Mouse (Mus musculus) adrenal gland, adult 2 months (tissue): ENCODE results near the gene Tnrc6a. TPM values are rescaled to one million over a fixed set of nuclear protein-coding genes. Genes with fewer than 3 reads are reported as not detected.

ENCODE experiments used
- DNase-seq: peaks from one replicate; pipeline ENCODE4 v3.0.0; 2021
- polyA plus RNA-seq: library from polyadenylated mRNA; depleted of rRNA; stranded (reverse); fragments of >200 nt; gene quantifications from 2 replicates; pipeline ENCODE4 v1.2.3, GENCODE M21; 2012
- total RNA-seq, 2 experiments: library from RNA; stranded (reverse); gene quantifications; 2 replicates each; pipeline ENCODE4 v1.2.3; 2021

The Tnrc6a gene
- total and polyA plus RNA-seq, 3 experiments, result 29.6 to 59.4 (median 42.4) TPM

DNA sequence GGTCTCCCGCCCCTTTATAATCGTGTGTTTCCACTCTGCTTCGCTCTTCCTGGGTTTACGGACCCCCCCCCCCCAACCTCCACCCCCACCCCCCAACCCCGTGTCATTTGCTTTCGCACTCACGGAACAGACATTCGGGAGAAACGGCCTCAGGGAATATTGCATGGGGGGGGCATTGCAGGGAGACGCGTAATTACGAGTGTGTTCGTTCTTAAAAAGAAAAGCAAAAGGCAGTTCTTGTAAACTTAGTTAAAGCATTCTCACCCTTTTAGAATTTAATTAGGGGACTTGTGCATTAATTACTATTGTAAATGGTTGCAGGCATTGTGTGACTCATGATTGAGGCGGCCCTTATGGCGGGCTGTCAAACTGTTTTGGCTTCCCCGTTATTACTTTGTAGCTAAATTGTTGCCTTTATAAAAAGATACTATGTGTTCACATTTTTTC is 1.1 kb downstream of the Tnrc6a start:
- DNase-seq, result no peak

DNA sequence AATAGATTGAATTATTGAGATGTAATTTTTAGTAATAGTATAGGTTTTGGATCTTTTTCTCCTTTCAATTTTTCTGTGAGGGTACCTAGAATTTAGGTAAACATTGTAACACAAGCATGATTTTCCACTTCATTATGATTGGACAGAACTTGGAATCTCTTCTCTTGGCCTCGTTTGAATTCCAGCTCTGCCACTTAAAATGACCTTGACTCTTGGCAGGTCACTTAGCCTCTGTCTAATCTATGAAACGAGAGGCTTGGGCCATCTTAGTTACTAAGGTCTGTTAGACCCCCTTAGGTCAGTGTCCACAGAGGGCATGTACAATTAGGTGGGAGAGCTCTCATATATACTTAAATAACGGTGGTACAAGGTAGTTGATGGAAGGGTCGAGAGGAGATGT is 2.4 kb downstream of the Tnrc6a start:
- no peak for DNase-seq

DNA sequence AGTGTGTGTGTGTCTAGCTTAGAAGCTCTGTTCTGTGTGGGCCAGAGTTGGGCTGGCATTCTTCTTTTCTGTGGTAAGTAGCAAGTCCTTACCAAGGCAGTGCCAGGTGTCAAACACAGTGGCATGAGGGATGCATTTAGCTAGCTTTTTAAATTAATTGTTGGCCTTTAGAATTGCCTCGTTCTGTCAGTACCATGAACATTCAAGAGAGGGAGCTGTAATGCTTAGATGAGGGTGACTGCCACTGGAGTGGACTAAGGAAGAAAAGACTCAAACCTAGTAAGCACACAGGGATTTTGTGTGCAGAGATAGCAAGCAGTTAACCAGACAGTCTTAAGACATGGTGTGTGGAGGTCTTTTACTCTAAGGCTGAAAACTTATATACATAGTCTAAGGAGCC is 3.6 kb downstream of the Tnrc6a start:
- DNase-seq, result no peak

DNA sequence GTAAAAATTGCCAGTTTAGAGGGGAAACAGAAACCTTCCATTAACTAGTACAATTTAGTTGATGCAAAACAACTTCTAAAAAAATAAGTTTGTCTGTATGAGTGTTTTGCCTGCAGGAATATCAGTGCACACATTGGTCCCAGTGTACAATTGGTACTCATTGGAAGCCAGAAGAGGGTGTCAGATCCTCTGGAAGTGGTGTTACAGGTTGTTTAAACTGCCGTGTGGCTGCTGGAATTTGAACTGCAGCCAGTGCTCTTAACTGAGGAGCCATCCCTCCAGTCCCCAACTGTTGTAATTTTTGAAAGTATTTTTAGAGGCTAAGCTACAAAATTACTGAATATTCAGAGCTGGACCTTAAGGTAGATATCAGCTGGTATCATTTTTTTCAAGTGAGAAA is 4.3 kb downstream of the Tnrc6a start:
- no peak for DNase-seq

DNA sequence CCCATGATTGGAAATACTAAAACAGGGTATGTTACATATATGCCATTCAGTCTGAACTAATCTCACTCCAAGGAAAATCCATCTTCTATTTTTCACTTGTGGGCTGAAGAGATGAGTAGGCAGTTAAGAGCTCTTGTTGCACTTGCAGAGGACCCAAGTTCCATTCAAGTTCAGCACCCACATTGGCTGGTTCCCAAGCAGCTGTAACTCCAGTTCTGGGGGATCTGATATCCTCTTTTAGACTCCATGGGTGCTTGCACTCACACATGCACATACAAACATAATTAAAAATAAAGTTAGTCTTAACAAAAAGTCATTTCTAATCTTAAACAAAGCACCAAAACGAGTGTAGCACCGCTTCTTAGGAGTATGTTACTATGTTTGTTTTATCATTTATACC is 5.4 kb downstream of the Tnrc6a start:
- DNase-seq, result no peak

DNA sequence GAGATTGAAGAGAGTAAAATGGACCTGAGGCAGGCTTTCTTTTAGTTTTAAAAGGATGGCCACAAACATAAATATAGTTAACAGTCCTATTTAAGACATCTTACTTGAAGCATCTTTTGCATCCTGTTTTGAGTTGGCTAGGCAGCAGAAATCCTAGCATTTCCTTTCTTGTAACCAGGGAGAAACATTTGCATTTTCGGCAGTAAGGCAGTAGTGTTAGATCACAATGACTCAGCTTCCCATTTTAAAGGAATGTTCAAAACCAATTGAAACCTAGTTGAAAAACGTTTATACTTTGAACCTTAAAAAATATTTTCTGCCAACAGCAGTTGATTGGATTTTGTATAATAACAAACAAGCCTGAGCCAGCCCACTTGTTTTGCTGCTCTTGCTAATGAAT is 6.5 kb downstream of the Tnrc6a start:
- DNase-seq, result no peak

DNA sequence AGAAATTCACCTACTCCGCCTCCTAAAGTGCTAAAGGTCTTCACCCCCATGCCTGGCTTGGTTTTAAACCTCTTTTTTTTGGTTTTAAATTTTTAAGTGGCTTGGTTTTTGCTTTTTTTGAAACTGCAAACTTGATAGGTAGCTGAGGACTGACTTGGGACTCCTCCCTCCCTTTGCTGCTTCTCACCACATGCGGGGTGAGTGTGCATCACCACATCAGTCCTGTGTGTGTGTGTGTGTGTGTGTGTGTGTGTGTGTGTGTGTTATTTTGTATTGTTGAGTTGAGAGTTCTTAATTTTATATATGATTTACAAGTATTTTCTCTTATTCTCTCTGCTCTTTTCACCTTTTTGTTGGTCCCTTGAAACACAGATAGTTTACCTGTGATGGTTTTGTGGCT is 8.7 kb downstream of the Tnrc6a start:
- DNase-seq, result no peak

DNA sequence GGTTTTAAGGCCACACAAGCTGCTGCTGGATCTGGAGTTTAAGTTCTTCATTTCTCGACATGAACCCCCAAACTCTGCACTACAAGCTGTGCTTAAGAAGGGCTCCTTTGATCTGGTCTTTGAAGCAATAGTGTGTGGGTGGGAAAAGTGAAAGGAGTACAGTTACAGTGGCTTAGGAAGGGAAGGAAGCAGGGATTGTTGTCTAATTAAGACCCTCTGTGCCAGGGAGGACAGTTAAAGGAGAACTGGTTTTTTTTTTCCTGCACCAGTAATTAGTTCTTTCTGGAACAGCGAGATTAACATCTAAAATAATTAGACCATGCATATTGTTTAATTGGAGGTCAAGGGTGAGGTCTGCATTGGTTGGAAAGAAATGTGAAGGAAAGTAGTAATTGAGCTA is 11.2 kb downstream of the Tnrc6a start:
- DNase-seq, result no peak

DNA sequence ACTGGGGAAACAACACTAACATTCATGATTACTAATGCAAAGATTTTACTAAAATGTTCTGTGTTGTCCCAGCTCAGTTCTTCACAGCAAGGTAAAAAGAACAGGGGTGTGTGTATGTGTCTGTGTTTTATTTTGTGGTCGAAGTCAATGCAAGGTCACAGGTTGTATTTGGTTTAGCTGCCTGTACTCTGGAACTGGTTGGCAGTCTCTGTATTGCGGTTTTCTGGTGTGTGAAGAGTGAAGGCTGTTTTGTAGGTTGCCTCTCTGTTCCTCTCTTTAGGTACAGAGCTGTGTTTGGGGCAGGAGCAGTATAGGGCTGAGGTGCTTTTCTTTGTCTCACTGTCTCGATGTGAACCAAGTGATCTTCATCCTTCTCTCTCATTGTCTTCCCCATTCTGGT is 12.0 kb downstream of the Tnrc6a start:
- DNase-seq, result no peak

DNA sequence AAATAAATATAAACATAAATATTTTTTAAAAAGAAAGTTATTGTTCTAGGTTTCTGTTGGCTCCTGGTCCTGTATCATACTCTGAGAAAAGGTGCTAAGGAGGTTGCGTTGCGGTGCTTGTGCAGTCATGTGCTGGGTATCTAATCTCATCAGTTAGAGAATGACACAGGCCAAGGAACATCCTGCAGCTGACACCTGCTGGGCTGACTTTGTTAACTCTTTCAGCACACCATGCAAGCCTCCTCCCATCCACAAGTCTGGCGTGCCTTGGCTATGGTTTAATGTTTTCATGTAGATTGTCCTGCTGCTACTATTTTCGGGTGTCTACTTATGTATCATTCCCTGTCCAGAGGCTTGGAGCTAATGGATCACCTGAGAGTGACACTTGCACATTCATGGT is 14.3 kb downstream of the Tnrc6a start:
- no peak for DNase-seq

DNA sequence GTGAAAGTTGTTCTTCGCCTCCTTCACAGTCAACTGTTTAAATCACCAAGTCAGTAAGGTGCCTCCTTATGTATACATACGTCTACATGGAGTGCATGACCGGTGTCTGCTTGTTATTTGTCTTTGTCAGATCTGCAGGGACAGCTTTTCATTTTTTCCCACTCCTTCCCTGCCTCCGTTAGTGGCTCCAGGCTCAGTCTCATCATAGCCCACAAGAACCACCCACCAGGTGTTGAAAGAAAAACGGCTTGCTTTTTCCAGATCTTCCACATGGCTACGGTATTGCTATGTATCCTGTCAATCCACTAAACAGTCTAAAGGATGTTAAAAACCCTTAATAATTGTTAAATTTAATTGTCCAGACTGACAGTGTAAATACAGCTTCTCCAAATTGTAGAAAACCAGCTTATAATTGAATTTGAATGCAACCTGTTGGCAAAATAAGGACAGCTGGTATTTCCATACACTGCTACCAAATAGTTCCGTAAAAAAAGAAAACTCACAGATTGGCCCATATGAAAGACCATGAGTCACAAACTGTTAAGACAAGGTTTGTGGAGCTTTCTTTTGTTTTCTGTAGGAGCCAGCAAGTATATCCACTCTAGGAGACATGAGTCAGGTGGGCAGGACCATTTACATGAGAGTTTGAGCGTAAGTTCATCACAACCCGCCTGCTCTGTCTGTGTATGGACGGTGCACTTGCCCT is 22.6 kb downstream of the Tnrc6a start:
- DNase-seq, result no peak

DNA sequence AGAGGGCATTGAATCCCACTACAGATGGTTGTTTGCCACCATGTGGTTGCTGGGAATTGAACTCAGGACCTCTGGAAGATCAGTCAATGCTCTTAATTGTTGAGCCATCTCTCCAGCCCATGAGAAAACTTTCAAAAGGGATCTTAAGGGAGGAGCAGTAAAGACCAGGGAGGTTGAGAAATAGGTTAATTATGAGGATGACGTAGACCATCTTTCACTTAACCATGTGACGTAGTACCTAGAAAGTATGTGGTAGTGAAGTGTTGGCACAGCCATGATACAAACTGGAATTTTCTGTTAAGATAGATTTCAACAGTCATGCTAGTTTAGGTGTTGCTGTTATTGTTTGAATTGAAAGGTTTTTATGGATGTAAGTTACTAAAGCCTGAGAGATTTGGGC is 24.1 kb downstream of the Tnrc6a start:
- no peak for DNase-seq

DNA sequence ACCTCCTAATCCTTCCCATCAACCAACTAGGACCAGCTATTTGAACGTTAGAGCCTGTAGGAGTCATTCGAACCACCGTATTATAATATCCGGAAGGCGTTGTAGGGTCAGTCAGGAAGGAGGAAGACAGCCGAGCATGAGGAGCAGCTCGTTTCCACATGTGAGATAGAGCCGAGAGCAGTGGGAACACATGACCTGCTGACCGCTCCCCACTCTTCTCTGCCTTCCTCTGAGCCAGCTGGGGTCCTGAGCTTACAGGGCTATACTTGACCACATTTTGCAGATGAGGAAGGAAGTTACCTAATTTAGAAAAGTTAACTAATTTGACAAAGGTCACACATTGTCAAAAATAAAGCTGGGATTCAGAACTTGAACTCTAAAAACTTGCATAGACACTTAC is 25.2 kb downstream of the Tnrc6a start:
- no peak for DNase-seq

DNA sequence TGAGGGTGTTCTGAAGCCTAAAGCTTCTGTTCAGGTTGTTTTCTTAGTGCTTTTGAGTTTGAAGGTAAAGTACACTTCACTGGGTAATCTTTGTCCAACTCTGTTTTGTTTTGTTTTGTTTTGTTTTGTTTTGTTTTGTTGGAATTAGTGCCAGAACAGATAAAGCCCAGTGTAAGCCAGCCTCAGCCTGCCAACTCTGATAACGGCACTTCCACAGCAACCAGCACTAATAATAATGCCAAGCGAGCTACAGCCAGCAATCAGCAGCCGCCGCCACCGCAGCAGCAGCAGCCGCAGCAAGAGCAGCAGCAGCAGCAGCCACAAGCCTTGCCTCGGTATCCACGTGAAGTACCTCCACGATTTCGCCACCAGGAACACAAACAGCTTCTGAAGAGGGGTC is 38.7 kb downstream of the Tnrc6a start:
- no peak for DNase-seq

DNA sequence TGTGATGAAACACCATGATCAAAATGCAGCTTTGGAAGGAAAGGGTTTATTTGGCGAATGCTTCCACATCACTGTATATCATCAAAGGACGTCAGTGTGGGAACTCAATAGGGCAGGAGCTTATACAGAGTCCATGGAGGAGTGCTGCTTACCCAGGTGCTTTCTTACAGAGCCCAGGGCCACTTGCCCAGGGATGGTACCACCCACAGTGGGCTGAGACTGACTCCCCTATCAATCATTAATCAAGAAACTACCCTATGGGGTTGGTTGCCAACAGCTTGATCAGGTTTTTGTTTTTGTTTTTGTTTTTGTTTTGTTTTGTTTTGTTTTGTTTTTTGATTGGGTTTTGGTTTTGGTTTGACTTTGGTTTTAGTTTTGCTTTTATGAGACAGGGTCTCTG is 43.8 kb downstream of the Tnrc6a start:
- DNase-seq, result no peak

DNA sequence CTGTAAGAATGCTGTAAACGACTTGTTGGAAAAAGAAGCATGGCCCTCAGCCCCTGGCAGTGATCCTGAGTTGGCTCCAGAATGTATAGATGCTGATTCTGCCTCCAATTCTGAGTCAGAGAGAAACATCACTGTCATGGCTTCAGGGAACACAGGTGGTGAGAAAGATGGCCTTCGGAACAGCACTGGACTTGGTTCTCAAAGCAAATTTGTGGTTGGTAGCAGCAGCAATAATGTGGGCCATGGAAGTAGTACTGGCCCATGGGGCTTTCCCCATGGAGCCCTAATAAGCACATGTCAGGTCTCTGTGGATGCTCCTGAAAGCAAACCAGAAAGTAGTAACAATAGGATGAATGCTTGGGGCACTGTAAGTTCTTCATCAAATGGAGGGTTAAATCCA is 45.9 kb downstream of the Tnrc6a start:
- DNase-seq, result no peak

DNA sequence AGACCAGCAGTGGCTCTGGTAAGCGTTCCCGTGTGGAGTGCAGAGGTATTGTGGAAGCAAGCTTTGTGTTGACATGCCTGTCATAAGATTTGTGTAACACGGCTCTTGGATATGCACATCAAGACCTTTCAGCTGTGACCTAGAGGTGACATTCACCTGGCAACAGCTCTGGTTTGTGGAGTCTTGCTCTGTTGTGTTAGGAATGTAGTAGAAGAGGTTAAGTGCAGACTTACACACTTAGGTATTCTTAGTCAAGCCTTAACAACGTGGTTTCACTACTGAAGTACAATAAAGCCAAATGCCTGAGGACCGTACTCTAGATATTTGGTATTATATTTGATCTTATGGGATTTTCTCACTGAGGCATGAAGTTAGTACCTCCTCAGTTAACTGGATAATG is 48.4 kb downstream of the Tnrc6a start:
- no peak for DNase-seq

DNA sequence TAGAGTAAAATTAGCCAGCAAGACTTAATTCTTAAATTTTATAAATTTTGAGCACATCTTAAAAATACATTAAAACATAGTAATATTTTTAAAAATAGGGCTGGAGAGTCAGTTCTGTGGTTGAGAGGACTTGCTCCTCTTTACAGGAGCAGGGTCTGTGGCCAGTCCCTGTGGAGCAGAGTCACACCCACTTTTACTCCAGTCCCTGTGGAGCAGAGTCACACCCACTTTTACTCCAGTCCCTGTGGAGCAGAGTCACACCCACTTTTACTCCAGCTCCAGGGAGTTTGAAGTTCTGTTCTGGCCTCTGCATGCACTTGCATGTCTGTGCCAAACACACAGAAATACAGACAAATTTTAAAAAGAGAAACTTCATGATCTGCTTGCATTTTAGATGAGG is 53.5 kb downstream of the Tnrc6a start:
- DNase-seq, result no peak

DNA sequence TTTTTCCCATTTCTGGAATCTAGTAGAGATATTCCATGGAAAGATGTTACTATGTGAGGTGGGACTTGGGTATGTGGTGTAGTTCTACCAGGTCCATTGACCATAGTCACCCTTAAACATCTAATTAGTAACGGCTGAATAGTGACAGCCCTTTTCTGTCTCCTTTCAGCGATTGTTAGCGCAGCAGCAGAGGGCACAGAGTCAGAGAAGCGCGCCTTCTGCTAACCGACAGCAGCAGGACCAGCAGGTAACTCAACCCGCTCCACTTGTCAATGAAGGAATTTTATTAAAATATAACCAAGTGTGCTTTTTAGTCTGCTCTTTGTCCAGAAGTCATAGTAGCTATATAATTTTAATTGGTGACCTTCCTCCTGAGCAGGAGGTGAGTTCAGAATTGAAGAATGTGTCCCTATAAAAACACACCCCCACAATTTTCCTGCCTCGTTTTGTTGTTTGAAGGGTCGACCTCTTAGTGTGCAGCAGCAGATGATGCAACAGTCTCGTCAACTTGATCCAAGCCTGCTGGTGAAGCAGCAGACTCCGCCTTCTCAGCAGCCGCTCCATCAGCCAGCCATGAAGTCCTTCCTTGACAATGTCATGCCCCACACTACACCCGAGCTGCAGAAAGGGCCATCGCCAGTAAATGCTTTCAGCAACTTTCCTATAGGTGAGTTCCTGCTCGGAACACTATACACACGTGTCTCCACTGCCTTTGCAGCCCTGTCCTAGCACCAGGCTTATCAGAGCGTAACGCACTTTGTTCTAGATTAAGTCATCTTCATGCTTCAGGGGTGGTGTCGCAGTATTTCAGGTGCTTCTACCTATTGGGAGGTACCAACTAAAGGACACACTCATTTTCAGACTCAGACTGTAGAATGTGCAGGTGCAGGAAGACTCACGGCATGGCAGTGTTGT is 58.4 kb downstream of the Tnrc6a start:
- DNase-seq, result no peak

DNA sequence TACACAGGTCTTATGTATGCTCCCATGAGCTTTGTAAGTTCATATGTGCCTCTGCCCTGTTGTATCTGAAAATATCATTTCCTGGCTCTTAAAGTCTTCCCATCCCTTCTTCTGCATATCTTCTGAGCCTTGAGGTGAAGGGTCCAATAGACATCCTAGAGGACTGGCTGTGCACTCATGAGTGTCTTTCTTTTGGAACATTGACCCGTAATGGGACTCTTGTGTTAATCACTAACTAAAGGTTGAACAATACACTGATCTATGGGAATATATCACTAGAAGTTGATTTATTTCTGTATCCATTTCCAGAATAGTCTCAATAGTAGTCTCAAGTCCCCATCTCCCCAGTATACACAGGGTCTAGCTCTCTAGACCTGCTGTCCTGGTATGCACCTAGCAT is 61.2 kb downstream of the Tnrc6a start:
- DNase-seq, result no peak

DNA sequence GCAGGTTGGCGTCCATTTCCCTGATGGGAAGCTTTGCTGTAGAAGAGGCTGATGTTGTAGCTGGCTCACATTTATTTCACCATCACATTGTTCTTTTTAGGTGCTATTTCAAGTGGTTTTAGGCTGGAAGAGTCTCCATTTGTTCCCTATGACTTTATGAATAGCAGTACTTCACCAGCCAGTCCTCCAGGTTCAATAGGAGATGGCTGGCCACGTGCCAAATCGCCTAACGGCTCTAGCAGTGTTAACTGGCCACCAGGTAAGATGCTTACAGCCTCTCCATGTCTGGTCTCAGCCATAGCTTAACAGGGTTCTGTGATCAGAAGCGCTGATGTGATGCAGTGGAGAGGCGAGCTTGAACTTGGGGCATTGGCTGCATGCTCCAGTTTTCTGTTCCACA is 62.8 kb downstream of the Tnrc6a start:
- no peak for DNase-seq

DNA sequence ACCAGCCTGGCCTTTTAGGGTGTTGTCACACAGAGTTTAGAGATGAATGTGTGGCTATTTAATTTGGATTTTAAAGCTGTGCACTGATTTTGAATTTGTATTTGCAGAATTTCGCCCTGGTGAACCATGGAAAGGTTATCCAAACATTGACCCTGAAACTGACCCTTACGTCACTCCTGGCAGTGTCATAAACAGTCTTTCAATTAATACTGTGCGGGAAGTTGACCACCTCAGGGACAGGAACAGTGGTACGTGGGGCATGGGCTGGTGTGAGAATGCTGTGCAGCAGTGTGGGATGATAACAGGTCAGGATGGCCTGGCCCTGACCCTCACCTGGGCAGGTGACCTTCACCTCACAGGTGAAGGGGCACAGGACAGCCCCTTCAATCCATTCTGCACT is 63.6 kb downstream of the Tnrc6a start:
- DNase-seq, result no peak

DNA sequence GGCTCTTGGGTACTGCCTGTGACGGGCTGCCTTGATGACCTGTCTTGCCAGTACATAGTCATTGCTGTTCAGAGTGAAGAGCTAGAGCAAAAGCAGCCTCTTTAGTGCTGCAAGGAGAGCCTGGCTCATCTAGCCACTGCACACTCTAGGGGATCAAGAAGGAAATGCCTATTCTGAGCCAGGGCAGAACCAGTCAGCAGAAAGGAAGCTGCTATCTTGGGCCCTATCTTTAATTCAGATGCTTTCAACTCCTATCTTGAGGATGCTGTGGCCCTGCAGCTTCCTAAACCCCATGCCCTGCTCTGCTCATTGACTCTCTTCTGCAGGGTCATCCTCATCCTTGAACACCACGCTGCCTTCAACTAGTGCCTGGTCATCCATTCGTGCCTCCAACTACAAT is 64.8 kb downstream of the Tnrc6a start:
- no peak for DNase-seq

DNA sequence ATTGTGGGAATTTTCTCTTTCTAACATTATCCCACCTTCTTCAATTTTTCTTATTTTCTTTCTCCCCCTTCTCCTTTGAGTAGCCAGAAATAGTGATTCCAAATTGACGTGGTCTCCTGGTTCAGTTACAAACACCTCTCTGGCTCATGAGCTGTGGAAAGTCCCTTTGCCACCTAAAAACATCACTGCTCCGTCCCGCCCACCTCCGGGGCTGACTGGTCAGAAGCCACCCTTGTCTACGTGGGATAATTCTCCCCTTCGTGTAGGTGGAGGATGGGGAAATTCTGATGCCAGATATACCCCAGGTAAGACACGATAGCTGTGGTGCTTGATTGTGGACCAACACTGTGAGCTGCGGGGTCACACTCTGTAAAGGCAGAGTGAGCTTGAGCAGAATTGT is 66.1 kb downstream of the Tnrc6a start:
- DNase-seq, result no peak
